Mouse (Mus musculus) liver, postnatal 0 days (tissue): ENCODE results near the gene Ntrk2. TPM values are rescaled to one million over a fixed set of nuclear protein-coding genes. Genes with fewer than 3 reads are reported as not detected.
A peak's percentile ranks its signal among the peaks of the same experiment; 100 is the strongest.

Experiments used
- ATAC-seq: fragments of 200-750 bp; cut with Nextera tagmentation; 2 replicates; pipeline ENCODE4 v1.8.0; 2017; ENCODE audit warnings: mild to moderate bottlenecking, moderate library complexity
- DNase-seq: peaks from one replicate; pipeline ENCODE4 v3.0.0-alpha.2; 2016
- H3K27ac ChIP-seq: fragments of 300-500 bp; sonication (generic); 2 replicates; pipeline ENCODE4 v1.5.1; 2014; ENCODE audit warnings: antibody characterized with exemption, moderate library complexity, mild to moderate bottlenecking, low read depth
- H3K27me3 ChIP-seq: fragments of 300-500 bp; sonication (generic); 2 replicates; pipeline ENCODE4 v1.6.1; 2014; ENCODE audit warnings: low read length, control low read depth, mixed read lengths; ENCODE audit not compliant: insufficient read depth
- H3K36me3 ChIP-seq: fragments of 300-500 bp; sonication (generic); replicated peaks from 2 replicates; pipeline ENCODE4 v1.6.1; 2014; ENCODE audit warnings: mild to moderate bottlenecking, control low read depth, low read length, moderate library complexity, mixed read lengths; ENCODE audit not compliant: insufficient read depth
- H3K4me1 ChIP-seq: fragments of 300-500 bp; sonication (generic); 2 replicates; pipeline ENCODE4 v1.6.1; 2014; ENCODE audit warnings: antibody characterized with exemption, mild to moderate bottlenecking, control low read depth; ENCODE audit not compliant: insufficient read depth
- H3K4me2 ChIP-seq: fragments of 300-500 bp; sonication (generic); 2 replicates; pipeline ENCODE4 v1.6.1; 2014; ENCODE audit warnings: low read depth, mild to moderate bottlenecking, low read length, moderate library complexity, mixed read lengths
- H3K4me3 ChIP-seq: fragments of 300-500 bp; sonication (generic); 2 replicates; pipeline ENCODE4 v1.5.1; 2014; ENCODE audit warnings: low read depth, low read length
- H3K9ac ChIP-seq: fragments of 300-500 bp; sonication (generic); replicated peaks from 2 replicates; pipeline ENCODE4 v1.6.1; 2014; ENCODE audit warnings: mild to moderate bottlenecking, moderate library complexity
- H3K9me3 ChIP-seq: fragments of 300-500 bp; sonication (generic); 2 replicates; pipeline ENCODE4 v1.6.1; 2016; ENCODE audit warnings: mild to moderate bottlenecking, control low read depth, low read length, mixed read lengths
- CTCF ChIP-seq: sonication (generic); IDR thresholded peaks from 2 replicates; pipeline ENCODE4 v1.5.1; 2016; ENCODE audit warnings: antibody characterized with exemption, low read depth
- EP300 ChIP-seq: IDR thresholded peaks from 2 replicates; pipeline ENCODE4 v1.6.1; 2016; ENCODE audit warnings: antibody characterized with exemption, low read depth, mild to moderate bottlenecking
- WGBS: fragments of 180-500 bp; shearing (Covaris S2); extraction: QIAGEN DNeasy Blood & Tissue Kit; methylation state at CpG from one replicate; pipeline ENCODE4 v1.1.7; 2014; ENCODE audit not compliant: insufficient replicate concordance; 5-methylcytosine and 5-hydroxymethylcytosine counted together
- polyA plus RNA-seq: library from polyadenylated mRNA; unstranded; fragments of >200 nt; fragmentation: Nextera tagmentation; extraction: Ambion mirVana; gene quantifications from 2 replicates; pipeline ENCODE4 v1.2.1, GENCODE M21; 2015

The Ntrk2 gene
- 0.11 and 0.21 TPM in 2 replicates for polyA plus RNA-seq

GRCm38 (mm10) chr13:58806397-58806892 is at the start of gene Ntrk2:
Ntrk2 (plus strand) TSS chr13:58806569.
- Histone ChIP-seq H3K9me3 (no peaks in the 10 kb centered on the region), H3K27ac (no peak within 1 kb of the TSS), H3K36me3 (no peaks in the 10 kb centered on the region), H3K4me1 (no peaks in the 10 kb centered on the region), H3K27me3 (peaks cover 46% of the 10 kb centered on the region), H3K9ac (no peak within 1 kb of the TSS), H3K4me3 (peak within 1 kb of the TSS; percentile 36), H3K4me2 (peak within 1 kb of the TSS; percentile 64)
- 2% methylated on average over 47 of the region's 47 CpGs for WGBS
- DNase-seq (peak; percentile 73), ATAC-seq (peak; percentile 43; the same call in 1 of the 2 replicates)
- no peak for TF ChIP-seq EP300
- peak; percentile 71 for TF ChIP-seq CTCF

DNA sequence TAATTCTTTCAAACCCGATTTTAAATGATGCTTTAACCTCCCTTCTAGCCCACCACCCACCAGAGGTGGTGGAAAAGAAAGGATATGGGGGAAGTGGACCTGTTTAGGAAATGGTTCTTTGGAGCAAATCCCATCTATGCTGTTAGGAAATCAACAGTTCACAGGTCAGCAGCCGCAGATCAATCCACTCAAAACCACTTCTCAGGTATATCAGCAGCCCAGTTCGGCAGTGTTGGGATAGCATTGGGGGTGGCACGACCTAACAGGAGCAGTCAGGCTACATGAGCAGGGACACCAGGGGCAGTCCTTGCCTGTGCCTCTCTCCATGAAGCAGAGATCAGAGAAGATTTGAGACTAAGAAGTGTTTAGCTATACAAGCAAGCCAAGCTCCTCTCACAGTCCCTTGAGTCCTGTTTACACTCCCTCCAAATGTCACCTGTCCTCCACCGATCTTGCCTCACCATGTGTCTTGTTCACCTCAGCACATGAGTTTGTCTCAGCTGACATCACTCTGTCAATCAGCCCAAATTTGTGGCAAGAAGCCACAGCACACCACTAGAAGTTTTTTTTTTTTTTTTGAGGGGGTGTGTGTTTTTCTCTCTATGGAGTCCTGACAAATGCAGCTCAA is 45.3 kb upstream of the Ntrk2 start:
- H3K4me2 ChIP-seq = no peak overlapping the region
- 0 out of 2 replicates have a peak, but pooled peaks cover 3% of the 10 kb centered on the region for H3K4me1 ChIP-seq
- WGBS = 66% methylated on average over 5 of the region's 5 CpGs
- ATAC-seq = peak; percentile 79
- DNase-seq = peak; percentile 22
- H3K9me3 ChIP-seq = no peaks in the 10 kb centered on the region
- no peaks in the 10 kb centered on the region for H3K36me3 ChIP-seq
- no peak overlapping the region for H3K27ac ChIP-seq
- no peak overlapping the region for H3K9ac ChIP-seq
- no peak overlapping the region for H3K4me3 ChIP-seq
- no peaks in the 10 kb centered on the region for H3K27me3 ChIP-seq
- TF ChIP-seq EP300 = no peak

GRCm38 (mm10) chr13:58768258-58768657 is 38.1 kb upstream of the Ntrk2 start:
- Histone ChIP-seq H3K4me3 (no peak overlapping the region), H3K36me3 (no peaks in the 10 kb centered on the region), H3K4me2 (no peak overlapping the region), H3K9ac (no peak overlapping the region), H3K27ac (no peak overlapping the region), H3K9me3 (no peaks in the 10 kb centered on the region), H3K27me3 (no peaks in the 10 kb centered on the region), H3K4me1 (no peaks in the 10 kb centered on the region)
- whole genome bisulfite sequencing = 87% methylated on average over 6 of the region's 6 CpGs
- DNase-seq (no peak), ATAC-seq (no peak)
- TF ChIP-seq EP300 (no peak), CTCF (no peak)

DNA sequence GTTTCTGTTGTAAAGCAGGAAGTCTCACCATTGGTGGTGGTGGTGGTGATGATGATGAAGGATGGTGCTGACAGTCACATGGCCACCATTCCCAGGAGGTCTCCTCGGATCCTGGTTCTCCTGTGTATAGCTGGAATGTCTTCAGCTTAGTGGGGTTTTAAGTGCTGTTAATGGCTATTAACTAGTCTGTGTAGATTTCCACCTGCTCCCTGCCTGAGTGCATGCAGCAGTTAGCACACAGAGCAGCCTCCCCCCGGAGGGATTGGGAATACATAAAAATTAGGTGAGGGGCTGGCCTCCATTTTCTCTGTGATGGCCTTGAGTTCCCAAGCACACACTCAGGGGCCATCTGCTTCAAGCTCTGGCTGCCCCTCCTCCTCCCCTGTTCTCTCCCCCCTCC is 36.9 kb upstream of the Ntrk2 start:
- Histone ChIP-seq H3K36me3 (no peaks in the 10 kb centered on the region), H3K9ac (no peak overlapping the region), H3K9me3 (no peaks in the 10 kb centered on the region), H3K4me2 (no peak overlapping the region), H3K27ac (no peak overlapping the region), H3K27me3 (no peaks in the 10 kb centered on the region), H3K4me1 (no peaks in the 10 kb centered on the region), H3K4me3 (no peak overlapping the region)
- ATAC-seq (no peak), DNase-seq (no peak)
- no peak for TF ChIP-seq CTCF
- TF ChIP-seq EP300 = no peak
- WGBS = 86% methylated on average over 2 of the region's 2 CpGs

- no peak overlapping the region for H3K27ac ChIP-seq
- no peak overlapping the region for H3K4me2 ChIP-seq
- no peak for ATAC-seq
- no peaks in the 10 kb centered on the region for H3K27me3 ChIP-seq
- H3K4me1 ChIP-seq = no peaks in the 10 kb centered on the region
- H3K9me3 ChIP-seq = no peaks in the 10 kb centered on the region
- H3K9ac ChIP-seq = no peak overlapping the region
- H3K36me3 ChIP-seq = no peaks in the 10 kb centered on the region
- H3K4me3 ChIP-seq = no peak overlapping the region
- WGBS = 84% methylated on average over 14 of the region's 14 CpGs
- no peak for DNase-seq
- TF ChIP-seq CTCF (no peak), EP300 (no peak)
Observed at GRCm38 (mm10) chr13:58779261-58779660, 27.1 kb upstream of the Ntrk2 start.

GRCm38 (mm10) chr13:58786476-58786875 is 19.9 kb upstream of the Ntrk2 start:
- Histone ChIP-seq H3K27me3 (no peaks in the 10 kb centered on the region), H3K4me2 (no peak overlapping the region), H3K9ac (no peak overlapping the region), H3K27ac (no peak overlapping the region), H3K36me3 (no peaks in the 10 kb centered on the region), H3K9me3 (no peaks in the 10 kb centered on the region), H3K4me3 (no peak overlapping the region), H3K4me1 (no peaks in the 10 kb centered on the region)
- no peak for DNase-seq
- 9% methylated on average over 3 of the region's 3 CpGs for WGBS
- TF ChIP-seq CTCF = no peak
- TF ChIP-seq EP300 = no peak
- ATAC-seq = no peak
